Mouse (Mus musculus) lung, embryonic 16.5 days (tissue): ENCODE data around the gene Gngt2. TPM values are rescaled to one million over a fixed set of nuclear protein-coding genes. Genes with fewer than 3 reads are reported as not detected.

Source experiments
- ATAC-seq: fragments of 200-750 bp; cut with Nextera tagmentation; 2 replicates; pipeline ENCODE4 v1.8.0; 2017; ENCODE audit warnings: low read depth, mild to moderate bottlenecking, moderate library complexity
- H3K27ac ChIP-seq: fragments of 300-500 bp; sonication (generic); 2 replicates; pipeline ENCODE4 v1.5.1; 2014; ENCODE audit warnings: mild to moderate bottlenecking, control low read depth, low read length
- H3K27me3 ChIP-seq: fragments of 300-500 bp; sonication (generic); 2 replicates; pipeline ENCODE4 v1.6.1; 2014; ENCODE audit warnings: low read depth, low read length, mixed read lengths; ENCODE audit not compliant: control insufficient read depth, insufficient read depth
- H3K36me3 ChIP-seq: fragments of 300-500 bp; sonication (generic); 2 replicates; pipeline ENCODE4 v1.6.1; 2014; ENCODE audit warnings: low read length; ENCODE audit not compliant: control insufficient read depth, insufficient read depth
- H3K4me1 ChIP-seq: fragments of 300-500 bp; sonication (generic); replicated peaks from 2 replicates; pipeline ENCODE4 v1.6.1; 2014; ENCODE audit warnings: low read length, mixed read lengths; ENCODE audit not compliant: control insufficient read depth, insufficient read depth
- H3K4me2 ChIP-seq: fragments of 300-500 bp; sonication (generic); 2 replicates; pipeline ENCODE4 v1.6.1; 2014; ENCODE audit warnings: low read depth, low read length, control low read depth
- H3K4me3 ChIP-seq: fragments of 300-500 bp; sonication (generic); 2 replicates; pipeline ENCODE4 v1.5.1; 2014; ENCODE audit warnings: mild to moderate bottlenecking, low read length, control low read depth
- H3K9ac ChIP-seq: fragments of 300-500 bp; sonication (generic); 2 replicates; pipeline ENCODE4 v1.6.1; 2014; ENCODE audit warnings: low read length, control low read depth
- H3K9me3 ChIP-seq: fragments of 300-500 bp; sonication (generic); 2 replicates; pipeline ENCODE4 v1.6.1; 2016; ENCODE audit warnings: low read length; ENCODE audit not compliant: control insufficient read depth
- WGBS: fragments of 180-500 bp; shearing (Covaris S2); extraction: QIAGEN DNeasy Blood & Tissue Kit; methylation state at CpG from one replicate; pipeline ENCODE4 v1.1.7; 2014; 5-methylcytosine and 5-hydroxymethylcytosine counted together
- polyA plus RNA-seq: library from polyadenylated mRNA; unstranded; fragments of >200 nt; fragmentation: Nextera tagmentation; extraction: Ambion mirVana; gene quantifications from 2 replicates; pipeline ENCODE4 v1.2.1, GENCODE M21; 2015

The Gngt2 gene
- 21.7 and 28.2 TPM in 2 replicates for polyA plus RNA-seq

DNA sequence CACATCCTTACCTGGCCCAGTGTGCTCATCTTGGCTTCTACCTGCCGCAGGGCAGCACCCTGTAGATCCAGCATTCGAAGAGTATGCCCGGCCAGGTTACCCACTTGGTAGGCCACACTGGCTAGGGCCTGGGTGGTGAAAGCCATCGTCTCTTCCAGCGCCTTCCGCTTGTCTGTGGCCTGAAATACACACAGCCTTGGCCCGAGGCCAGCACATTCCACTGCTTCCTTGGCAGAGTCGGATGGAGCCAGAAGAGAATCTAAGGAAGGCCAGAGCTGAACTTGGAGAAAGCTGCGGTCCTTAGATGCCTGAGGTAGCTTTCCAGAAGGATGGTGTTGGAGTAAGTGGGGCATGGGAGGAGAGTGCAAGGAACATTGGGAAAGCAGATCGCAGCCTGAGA is at the start of gene Gngt2:
Gngt2 (plus strand) TSS at position 158 of the 400 bp plus-strand sequence.
- Histone ChIP-seq H3K4me2 (peak within 1 kb of the TSS; percentile 13), H3K9me3 (no peaks in the 10 kb centered on the region), H3K27me3 (peaks cover 26% of the 10 kb centered on the region), H3K36me3 (no peaks in the 10 kb centered on the region), H3K9ac (no peak within 1 kb of the TSS), H3K4me3 (no peak within 1 kb of the TSS), H3K4me1 (peaks cover 40% of the 10 kb centered on the region), H3K27ac (peak within 1 kb of the TSS; percentile 84)
- WGBS: 15% methylated on average over 10 of the region's 10 CpGs
- peak; percentile 73 for ATAC-seq

DNA sequence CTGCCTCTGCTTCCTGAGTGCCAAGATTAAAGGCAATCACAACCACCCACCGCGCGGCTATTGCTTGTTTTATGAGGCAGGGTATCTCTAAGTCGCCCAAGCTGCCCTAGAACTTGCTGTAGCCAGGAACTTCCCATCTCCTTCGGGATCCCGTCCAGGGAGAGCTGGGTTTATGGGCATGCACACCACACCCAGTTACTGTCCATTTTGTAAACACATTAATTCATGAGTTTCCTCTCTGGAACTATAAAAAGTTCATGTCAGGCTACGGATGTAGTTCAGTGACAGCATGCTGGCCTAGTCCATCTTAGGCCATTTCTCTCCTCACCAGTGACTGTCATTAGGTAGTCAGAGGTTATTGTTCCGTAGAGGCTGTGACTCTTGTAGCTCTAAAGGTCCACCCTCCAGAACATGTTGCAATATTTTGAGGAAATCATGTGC is 47.5 kb upstream of the Gngt2 start:
- H3K36me3 ChIP-seq: no peaks in the 10 kb centered on the region
- H3K27ac ChIP-seq: no peak overlapping the region
- ATAC-seq: peak; percentile 23; the same call in 1 of the 2 replicates
- no peaks in the 10 kb centered on the region for H3K27me3 ChIP-seq
- H3K9me3 ChIP-seq: no peaks in the 10 kb centered on the region
- 66% methylated on average over 8 of the region's 8 CpGs for WGBS
- no peak overlapping the region for H3K4me3 ChIP-seq
- no peaks in the 10 kb centered on the region for H3K4me1 ChIP-seq
- H3K4me2 ChIP-seq: no peak overlapping the region
- no peak overlapping the region for H3K9ac ChIP-seq

DNA sequence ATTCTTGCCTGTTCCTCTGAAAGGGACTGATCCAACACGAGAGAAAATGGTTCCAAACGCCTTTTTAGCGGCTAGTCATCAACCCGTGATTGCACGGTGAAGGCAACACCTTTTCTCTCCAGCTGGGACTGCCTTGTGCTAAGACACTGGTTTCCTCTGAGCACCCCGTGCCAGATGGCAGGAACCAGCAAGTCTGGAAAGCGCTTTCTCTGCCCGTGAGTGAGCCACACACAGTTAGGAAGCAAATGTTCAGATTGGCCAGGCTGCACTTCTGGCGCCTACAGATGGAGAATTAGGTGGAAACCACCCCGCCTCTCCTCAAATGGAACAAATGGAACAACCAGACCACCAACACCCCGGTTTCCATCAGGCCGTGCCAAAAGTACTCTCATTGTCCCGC is 45.2 kb upstream of the Gngt2 start:
- Histone ChIP-seq H3K4me2 (no peak overlapping the region), H3K27ac (no peak overlapping the region), H3K27me3 (peaks cover 2% of the 10 kb centered on the region), H3K9me3 (no peaks in the 10 kb centered on the region), H3K4me3 (no peak overlapping the region), H3K36me3 (no peaks in the 10 kb centered on the region), H3K9ac (no peak overlapping the region), H3K4me1 (peaks cover 6% of the 10 kb centered on the region)
- ATAC-seq: no peak
- WGBS: 76% methylated on average over 13 of the region's 13 CpGs

DNA sequence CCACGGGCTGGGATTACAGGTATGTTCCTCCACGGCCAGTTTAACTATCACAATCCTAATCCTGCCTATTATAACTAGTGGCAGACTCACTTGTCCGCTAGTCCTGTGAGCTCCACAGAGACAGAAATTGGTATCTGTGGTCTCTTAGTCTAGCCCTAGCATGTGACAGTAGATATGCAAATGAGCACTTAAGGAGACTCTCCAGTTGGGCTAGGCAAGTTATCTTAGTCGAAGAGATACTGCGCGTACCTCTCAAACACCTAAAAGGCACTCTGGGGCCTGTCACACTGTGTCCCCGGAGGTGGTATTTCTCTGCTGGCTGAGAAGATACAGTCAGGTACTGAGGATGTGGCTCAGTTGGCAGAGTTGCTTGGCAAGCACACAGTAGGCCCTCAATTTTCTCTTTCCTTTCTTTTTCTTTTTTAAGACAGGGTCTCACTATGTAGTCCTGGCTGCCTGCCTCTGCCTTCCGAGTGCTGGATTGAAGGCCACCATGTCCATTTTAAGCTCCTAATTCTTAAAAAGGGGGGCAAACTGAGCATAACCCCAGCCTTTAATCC is 44.0 kb upstream of the Gngt2 start:
- Histone ChIP-seq H3K9ac (no peak overlapping the region), H3K4me2 (no peak overlapping the region), H3K9me3 (no peaks in the 10 kb centered on the region), H3K27me3 (peaks cover 9% of the 10 kb centered on the region), H3K4me3 (no peak overlapping the region), H3K4me1 (peaks cover 8% of the 10 kb centered on the region), H3K36me3 (no peaks in the 10 kb centered on the region), H3K27ac (no peak overlapping the region)
- WGBS: 89% methylated on average over 8 of the region's 8 CpGs
- ATAC-seq: no peak

DNA sequence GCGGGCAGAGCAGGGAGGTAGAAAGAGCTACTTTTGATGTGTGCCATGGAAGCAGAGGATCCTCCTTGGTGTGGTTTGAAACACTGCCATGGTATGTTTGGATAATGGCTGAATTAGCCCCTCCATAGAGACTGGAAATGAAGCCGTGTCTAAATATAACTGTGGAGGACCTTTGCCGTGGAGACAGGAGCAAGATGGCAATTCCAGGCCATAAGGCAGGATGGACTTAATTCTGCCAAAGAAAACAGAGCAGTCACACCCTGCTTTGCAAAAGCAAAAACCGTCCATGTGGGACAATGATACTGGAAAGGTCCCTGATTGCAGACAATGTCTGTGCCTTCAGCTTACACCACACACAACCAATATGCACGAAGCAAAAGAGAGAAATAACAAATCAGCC is 42.8 kb upstream of the Gngt2 start:
- Histone ChIP-seq H3K27ac (no peak overlapping the region), H3K9ac (no peak overlapping the region), H3K4me2 (no peak overlapping the region), H3K9me3 (no peaks in the 10 kb centered on the region), H3K4me1 (peaks cover 8% of the 10 kb centered on the region), H3K27me3 (peaks cover 12% of the 10 kb centered on the region), H3K36me3 (no peaks in the 10 kb centered on the region), H3K4me3 (no peak overlapping the region)
- WGBS: 58% methylated on average over 5 of the region's 5 CpGs
- ATAC-seq: no peak

DNA sequence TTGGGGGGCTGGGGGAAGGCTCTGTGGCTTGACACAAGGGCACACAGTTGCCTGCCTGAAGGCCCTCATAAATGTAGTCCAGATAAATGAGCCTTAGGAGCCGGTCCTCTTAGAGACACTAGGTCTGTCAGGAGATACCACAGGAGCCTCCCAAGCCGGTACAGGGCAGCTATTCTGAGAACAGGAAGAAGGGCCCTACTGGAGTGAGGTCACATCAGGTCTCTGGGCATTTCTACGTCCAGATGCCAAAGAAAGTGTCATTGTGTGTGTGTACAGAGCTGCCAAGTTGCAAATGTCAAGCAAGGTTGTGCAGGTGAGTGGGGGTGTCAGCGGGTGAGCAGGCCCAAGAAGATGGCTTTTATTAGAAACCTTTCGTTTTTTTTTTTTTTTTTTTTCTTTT is 41.4 kb upstream of the Gngt2 start:
- Histone ChIP-seq H3K9me3 (no peaks in the 10 kb centered on the region), H3K9ac (no peak overlapping the region)

DNA sequence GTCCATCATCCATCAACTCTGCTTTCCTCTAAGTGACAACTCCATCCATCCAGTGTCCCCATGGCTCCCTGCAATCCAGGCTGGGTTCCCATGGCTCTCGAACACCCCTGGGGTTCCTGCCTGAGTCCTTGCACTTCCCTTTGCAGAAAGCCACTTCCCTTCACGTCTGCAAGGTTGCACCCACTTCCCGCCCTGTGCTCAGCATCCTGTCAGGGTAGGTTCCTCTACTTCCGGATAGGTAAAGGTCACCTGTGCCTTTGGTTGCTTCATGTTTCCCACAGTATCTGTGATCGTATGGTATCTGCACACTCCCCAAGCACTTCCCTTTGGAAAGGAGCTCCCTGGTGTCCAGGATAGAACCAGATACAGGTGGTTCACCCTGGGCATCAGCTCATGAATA is 32.0 kb upstream of the Gngt2 start:
- no peaks in the 10 kb centered on the region for H3K4me1 ChIP-seq
- no peak overlapping the region for H3K27ac ChIP-seq
- ATAC-seq: no peak
- no peaks in the 10 kb centered on the region for H3K27me3 ChIP-seq
- H3K4me3 ChIP-seq: no peak overlapping the region
- H3K4me2 ChIP-seq: no peak overlapping the region
- 63% methylated on average over 5 of the region's 5 CpGs for WGBS
- no peaks in the 10 kb centered on the region for H3K9me3 ChIP-seq
- no peak overlapping the region for H3K9ac ChIP-seq
- H3K36me3 ChIP-seq: no peaks in the 10 kb centered on the region

More for the DNA sequence above, 41.4 kb upstream of the Gngt2 start:
- WGBS: 64% methylated on average over 5 of the region's 5 CpGs
- H3K36me3 ChIP-seq: no peaks in the 10 kb centered on the region
- ATAC-seq: no peak
- H3K4me3 ChIP-seq: no peak overlapping the region
- H3K4me2 ChIP-seq: no peak overlapping the region
- H3K4me1 ChIP-seq: peaks cover 8% of the 10 kb centered on the region
- H3K27ac ChIP-seq: no peak overlapping the region
- H3K27me3 ChIP-seq: peaks cover 12% of the 10 kb centered on the region

DNA sequence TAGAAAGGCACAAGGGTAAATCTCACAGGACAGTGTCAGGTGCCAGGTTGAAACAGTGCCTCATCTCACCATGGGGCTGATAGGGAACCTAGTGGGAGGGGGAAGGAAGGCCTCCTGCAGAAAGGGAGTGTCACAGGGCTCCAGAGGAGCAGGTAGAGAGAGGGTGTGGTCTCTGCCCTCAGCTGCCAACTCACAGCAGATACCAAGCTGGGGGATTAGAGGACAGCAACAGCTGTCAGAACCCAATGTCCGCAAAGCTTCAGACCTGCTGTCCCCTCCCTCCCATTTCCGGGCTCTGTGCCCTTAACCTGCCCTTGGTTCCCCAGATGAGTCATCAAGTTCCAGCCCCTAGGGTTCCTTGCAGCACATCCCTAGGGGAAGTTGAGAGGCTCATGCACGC is 31.5 kb upstream of the Gngt2 start:
- Histone ChIP-seq H3K9ac (no peak overlapping the region), H3K27ac (no peak overlapping the region), H3K27me3 (no peaks in the 10 kb centered on the region), H3K9me3 (no peaks in the 10 kb centered on the region), H3K4me3 (no peak overlapping the region), H3K4me2 (no peak overlapping the region), H3K36me3 (no peaks in the 10 kb centered on the region), H3K4me1 (no peaks in the 10 kb centered on the region)
- WGBS: 25% methylated on average over 3 of the region's 3 CpGs
- ATAC-seq: no peak

DNA sequence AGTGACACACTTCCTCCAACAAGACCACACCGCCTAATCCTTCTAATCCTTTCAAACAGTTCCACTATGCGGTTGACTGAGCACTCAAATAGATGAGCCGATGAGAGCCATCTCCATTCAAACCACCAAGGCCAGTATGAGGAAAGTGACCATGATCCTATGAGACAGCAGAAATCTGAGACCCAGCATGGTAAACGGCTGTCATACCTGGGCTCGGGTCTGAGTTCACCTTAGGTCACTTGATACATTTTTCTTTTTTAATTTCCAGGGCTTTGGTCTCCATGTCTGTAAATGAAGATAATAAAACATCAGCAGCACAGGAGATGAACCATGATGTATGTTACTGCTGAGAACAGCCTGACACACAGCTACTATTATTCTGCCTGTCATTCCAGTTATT is 29.1 kb upstream of the Gngt2 start:
- no peak for ATAC-seq
- H3K9ac ChIP-seq: no peak overlapping the region
- H3K27ac ChIP-seq: no peak overlapping the region
- no peaks in the 10 kb centered on the region for H3K36me3 ChIP-seq
- no peak overlapping the region for H3K4me2 ChIP-seq
- H3K9me3 ChIP-seq: no peaks in the 10 kb centered on the region
- H3K4me3 ChIP-seq: no peak overlapping the region
- H3K27me3 ChIP-seq: no peaks in the 10 kb centered on the region
- 92% methylated on average over 5 of the region's 5 CpGs for WGBS
- no peaks in the 10 kb centered on the region for H3K4me1 ChIP-seq
